Mouse (Mus musculus): ENCODE measurements around the gene Trank1.

GRCm38 (mm10) chr9:111298606-111299005 is 12.9 kb upstream of the Trank1 start:
- no peak for TF ChIP-seq CTCF (IDR thresholded peaks at IDR 0.05)
- no peak for TF ChIP-seq POLR2A (IDR thresholded peaks at IDR 0.05; ENCODE audit: insufficient read depth, low read depth, low read length)
- TF ChIP-seq EP300 (IDR thresholded peaks at IDR 0.05; ENCODE audit: insufficient read depth, low read depth, low read length) = no peak

Data from heart, adult 2 months (tissue).